Mouse (Mus musculus) T-cell, adult 2 months (primary cell): ENCODE measurements around the gene Maml3.

Source experiments
- DNase-seq: peaks from one replicate; pipeline ENCODE4 v3.0.0; 2022; ENCODE audit warnings: low spot score

Maml3 gene

DNA sequence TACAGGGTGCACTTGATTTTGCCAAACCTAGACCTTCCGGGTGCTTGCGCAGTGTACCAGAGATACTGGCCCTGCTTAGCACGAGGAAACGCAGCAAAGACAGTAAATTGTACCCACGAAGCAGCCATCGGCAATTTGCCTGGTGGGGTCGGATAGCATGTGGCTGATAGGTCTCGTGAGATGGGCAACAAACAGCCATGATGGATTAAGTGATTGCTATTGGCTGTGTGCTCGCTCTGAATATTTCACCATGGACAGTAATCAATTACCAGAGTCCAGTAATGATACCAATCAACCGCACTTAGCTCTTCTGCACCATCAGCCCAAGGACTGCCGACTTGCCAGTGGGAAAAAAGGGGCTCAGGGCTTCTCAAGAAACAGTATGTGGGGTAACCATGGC is 150.9 kb downstream of the Maml3 start:
- DNase-seq = no peak

DNA sequence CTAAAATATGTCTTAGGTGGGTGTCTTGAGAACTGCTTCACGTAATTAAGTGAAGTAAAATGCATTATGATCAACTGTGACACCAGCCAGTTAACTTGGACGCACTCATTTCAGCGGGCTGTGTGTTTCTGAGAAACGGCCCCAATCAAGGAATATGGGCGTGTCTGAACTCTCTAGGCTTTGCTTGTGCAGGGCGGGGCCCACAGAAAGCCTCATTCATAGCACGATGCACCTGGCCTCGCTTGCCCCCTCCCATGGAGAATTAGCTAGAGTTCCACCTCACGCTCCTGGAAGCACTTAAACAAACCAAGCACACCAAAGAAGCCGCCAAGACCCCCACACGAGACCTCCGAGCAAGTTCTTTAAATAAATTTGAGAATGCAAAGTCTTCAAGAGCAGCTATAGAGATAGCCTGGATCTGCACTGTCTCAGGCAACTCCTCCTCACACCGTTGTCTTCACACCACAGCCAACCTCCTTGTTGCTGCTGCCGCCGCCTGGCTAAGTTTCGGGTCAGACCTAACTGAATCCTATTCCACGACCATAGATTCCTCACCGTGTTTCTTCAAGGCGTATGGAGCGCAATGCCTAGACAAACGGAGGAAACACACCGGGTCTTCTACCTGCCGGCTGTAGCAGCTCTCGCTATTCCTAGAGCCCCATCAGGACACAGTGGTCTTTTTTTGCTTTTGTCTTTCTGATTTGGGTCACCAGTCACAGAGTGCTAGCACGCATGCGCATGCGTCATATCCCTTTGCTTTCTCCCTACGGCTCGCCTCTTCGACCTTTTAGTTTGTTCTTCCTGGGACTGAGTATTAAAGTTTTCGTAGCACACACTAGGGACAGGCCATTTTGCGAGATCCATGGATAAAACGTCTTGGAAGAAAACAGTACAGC is 151.9 kb downstream of the Maml3 start:
- no peak for DNase-seq

DNA sequence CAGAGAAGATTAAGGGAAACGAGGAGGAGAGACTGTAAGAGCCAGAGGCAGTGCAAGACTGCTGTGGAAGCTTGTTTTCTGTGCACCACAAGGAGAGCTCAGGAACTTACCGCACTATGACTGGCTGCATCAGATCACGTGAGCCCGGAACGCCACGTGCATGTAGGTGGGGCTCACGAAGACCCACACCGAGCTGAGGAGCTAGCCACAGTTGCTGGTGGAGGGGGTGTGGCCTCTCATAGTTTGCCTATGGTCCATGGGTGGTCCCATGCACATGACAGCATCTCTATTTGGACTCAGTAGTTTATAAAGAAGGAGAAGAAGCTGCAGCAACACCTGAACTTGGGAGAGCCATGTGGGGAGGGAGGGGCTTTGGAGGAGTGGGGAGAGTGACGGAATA is 152.6 kb downstream of the Maml3 start:
- no peak for DNase-seq

DNA sequence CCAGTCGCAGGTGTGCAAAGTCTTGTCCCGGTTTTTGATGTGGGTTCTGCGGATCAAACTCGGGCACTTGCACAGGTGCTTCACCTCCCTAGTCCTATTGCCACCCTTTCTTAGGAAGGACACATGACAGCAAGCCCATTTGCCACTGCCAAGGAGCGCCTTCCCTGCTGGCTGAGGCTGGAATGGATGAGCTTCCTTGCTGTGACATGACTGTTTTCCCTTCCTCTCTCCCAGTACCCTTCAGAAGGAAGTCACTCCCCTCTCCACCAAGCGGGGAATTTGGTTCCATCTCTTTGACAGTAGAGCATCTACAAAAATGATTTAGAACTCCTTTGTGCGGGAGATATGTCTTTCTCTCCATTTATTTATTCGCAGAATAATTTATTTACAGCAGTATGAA is 155.2 kb downstream of the Maml3 start:
- DNase-seq = no peak

DNA sequence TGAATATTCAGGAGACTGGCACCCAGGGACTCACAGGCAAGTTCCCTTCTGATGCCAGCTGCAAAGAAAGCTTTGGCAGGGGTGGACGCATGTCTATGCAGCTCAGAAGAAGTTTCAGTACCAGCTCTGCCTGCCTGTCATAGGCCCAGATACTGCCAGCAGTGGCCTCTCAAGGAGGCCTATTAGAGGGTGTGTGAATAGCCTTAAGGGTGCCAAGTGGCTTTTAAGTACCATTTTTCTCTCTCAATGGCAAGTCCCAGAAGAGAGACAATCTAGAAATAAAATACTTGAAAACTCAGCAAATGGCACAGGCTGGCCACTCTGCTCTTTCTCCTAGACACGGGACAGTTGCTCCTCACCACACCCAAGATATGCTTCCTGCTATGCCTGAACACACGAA is 157.7 kb downstream of the Maml3 start:
- DNase-seq = no peak

DNA sequence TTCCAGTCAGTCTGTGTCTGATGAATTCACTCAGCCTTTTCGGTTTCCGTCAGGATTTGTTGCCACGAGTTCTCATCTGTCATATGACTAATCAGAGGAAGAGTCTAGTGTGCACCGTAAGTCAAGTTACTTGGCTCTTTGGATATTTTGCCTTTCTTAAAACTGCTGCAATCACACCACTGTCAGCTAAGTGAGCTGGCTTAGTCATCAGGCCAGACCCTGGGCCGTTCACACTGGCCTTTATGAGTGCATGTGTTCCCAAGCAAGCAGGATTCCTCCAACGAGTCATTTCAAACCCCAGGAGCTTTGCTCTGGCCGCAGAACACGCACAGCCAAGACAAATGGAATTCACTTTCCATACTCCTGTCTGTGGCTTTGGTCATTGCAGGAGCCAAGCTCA is 161.2 kb downstream of the Maml3 start:
- no peak for DNase-seq

DNA sequence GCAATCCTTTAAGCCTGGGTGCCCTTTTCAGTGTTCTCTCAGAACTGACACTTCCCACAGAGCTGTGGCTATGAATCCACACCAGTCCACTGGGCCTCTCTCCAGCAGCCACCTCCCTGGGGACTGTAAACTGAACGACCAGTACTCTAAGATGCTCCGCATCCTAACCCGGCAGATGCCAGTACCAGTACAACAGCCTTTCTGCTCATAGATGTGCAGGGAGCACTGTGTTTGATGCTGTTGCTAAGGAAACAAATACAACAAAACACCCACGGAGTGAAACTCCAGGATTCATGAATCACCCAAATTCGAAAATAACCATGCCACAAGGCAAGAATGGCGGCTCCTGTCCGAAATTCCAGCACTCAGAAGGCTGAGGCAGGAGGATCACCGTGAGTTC is 163.1 kb downstream of the Maml3 start:
- DNase-seq = no peak

DNA sequence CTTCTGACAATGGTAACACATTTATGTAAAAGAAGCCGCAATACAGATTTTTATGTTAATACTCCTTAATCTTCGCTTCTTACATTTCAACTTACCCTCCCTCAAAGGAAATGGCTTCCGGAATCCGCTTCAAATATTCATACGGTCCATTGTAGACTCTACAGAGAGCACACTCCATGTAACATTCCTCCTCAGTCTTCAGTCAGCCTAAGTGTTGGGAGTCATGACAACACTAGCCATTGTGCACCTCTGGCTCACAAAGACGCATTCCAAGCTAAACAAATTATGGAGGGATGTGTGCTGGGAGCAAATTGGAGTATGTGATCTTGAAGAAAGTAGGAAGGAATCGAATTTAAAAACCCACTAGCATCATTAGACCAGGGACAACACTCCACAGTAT is 165.0 kb downstream of the Maml3 start:
- DNase-seq = no peak

DNA sequence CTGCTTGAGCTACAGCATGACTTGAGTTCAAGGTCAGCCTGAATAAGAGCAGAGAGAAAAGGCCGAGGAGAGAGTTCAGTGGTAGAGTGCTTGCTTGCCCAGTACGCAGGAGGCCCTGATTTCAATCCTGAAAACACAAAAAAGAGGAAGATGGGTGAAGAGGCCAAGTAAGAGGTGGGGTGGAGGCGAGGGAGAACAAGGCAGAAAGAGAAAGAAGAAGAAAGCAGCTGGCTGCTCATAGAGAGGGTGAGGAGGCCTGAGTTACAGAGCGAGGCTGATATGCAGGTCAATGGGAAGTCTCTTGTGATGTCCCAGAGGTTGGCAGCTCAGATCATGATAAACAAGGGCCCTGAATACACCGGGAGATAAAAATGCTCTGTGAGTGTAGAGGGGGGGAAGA is 165.8 kb downstream of the Maml3 start:
- no peak for DNase-seq

DNA sequence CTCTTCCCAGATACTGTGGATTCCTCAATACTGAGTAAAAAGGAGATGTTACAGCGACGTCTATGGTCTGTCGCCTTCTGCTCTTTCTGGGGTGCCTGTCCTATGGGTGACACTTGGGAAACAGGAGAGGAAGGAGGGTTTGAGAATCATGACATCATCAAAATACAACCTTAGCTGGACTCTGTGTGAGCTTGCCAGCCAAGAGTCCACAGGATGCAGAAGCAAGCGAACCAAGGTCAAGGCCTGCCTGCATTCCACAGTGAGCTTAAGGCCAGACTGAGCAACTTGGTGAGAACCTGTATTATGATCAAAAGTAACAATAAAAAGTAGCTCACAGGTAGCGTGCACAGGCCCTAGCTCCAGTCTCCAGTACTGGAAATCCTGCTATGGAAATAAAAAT is 167.7 kb downstream of the Maml3 start:
- DNase-seq = no peak

DNA sequence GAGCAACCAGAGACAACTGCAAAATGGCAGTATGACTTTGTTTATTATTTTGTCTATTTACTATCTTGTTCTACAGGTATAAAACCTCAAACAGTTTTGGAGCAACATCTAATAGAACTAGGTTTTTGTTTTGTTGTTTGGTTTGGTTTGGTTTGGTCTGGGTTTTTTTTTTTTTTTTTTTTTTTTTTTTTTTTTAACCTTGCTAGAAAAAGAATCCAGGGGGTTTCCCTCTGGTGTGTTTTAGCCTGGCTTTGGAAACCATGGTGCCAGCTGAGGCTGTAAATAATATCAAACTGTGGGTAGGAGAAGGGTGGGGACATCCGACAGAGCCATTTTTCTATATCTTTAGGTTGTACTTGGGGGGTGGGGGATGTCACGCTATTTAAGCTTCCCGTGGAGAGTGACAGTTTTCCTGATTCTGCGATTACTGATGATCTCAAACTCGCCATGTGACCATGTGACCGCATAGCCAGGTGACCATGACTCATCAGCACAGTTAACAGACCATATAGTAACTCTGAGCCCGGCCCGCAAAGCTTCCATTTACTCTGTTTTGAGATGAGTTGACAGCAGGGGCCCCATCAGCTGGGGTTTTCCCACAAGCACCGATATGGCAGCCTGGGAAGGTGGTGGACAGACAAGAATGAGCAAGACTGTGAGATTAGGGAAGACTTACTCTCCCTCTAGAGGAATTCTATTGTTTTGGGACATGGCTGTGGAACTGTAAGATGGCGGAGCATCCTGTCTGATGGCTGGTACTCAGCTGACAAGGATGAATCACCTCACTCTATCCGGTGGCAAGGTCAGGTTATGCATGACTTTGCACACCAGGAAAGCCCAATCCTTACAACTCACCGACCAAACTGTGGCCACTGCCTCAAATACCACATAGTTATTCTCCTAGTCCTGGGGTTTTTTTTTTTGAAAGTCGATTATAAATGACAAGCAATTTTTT is 170.1 kb downstream of the Maml3 start:
- no peak for DNase-seq

DNA sequence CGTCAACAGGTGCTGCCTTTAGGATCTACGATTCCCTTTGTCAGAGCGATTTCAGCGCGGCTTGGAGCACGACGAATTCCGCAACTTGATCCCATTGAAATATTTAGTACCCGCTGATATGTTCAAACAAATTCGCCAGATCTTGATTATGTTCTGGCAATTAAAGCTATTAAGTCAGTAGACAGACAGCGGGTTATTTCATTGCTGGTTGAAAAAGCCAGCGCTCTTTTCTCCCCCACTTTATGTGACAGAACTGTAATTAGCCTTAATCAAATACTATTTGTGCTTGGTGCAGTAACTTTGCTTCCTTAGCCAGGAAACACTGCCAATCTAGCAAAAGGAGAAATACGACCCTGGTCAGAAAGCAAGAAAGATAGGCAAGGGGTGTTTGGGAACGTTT is 176.7 kb downstream of the Maml3 start:
- DNase-seq = no peak

DNA sequence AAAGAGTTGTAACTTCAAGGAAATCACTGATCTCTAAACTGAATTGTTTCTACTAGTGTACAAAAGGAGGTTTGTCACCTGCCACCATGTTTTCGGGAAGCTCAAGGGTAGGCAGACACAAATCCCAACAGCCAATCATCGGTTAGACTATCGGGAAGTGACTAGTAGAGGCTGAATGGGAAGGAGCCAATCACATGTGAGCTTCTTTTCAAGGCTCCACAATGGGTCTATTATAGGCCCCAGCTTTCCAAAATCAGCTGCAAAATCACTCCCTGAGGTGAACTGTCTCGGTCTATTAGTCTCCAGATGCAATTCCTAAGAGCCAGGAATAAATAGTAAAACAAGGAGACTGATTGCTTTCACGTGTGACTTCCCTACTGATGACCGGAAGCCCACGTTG is 177.3 kb downstream of the Maml3 start:
- no peak for DNase-seq

DNA sequence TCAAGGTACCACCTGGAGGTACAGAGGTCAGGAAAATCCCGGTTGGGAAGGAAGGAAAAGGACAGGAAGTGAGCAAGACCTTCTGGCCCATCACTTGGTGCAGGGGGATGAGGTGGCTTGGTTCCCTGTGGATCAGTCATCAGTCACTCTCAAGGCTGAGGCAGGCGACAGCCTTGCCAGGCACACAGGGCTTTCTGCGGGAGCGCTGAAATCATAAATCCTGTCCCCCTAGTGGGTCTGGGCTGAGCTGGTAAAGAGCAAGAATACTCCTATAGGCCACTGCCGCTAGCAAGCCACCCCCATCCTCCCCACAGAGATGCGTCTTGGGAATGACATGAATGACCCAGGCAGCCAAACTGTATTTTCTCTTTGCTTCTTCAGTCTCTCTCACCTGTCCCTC is 177.8 kb downstream of the Maml3 start:
- no peak for DNase-seq

DNA sequence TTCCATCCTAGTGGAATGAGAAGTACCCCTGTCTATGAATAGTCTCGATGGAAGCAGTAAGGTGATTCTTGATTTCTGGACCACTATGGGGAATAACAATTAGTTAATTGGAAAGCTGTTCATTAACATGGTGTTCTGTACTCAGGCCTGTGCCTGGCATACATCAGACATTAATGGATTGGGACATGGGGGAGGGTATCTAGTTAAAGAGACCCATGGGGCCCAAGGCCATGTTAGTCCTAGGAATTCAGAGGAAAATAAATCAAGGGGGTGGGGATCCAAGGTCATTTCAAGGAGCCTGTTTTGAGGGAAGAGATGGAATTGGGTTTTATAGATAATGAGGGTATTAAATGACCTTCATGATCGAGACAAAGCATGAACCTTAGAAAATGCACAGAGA is 179.1 kb downstream of the Maml3 start:
- no peak for DNase-seq

DNA sequence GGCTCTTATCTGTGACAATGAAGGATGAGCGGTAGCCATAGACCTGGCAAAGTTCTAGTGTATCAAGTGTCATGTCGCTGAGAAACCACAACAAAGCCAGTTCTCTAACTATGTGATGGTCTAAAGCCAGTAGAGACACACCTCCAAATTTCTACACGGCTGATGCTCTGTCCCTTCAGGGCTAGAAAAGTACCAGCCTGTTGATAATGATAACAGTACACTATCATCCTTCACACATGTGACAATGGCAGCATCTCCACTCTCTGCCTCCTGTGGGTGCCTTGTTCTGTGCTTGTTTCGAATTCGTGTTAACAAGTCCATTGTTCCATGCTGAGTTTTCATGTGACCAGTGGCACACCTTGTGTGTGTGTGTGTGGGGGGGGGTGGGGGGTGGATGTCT is 180.2 kb downstream of the Maml3 start:
- no peak for DNase-seq

DNA sequence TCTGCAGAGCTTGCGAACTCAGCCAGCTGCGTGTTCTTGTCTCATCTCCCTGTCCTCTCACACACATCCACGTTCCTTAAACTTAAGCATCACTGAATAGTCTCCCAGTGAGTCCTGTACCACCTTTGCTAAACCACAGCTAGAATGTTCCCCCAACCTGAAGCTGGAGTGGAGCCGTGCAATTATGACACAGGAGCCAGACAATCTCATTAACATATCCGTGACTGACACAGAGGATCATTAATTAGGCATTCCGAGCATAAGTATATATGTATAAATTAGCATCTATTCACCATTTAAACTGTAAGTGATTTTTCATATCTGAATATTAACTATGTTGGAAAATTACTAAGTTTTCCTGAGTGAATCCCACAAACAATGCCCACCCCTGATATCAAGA is 181.1 kb downstream of the Maml3 start:
- no peak for DNase-seq

DNA sequence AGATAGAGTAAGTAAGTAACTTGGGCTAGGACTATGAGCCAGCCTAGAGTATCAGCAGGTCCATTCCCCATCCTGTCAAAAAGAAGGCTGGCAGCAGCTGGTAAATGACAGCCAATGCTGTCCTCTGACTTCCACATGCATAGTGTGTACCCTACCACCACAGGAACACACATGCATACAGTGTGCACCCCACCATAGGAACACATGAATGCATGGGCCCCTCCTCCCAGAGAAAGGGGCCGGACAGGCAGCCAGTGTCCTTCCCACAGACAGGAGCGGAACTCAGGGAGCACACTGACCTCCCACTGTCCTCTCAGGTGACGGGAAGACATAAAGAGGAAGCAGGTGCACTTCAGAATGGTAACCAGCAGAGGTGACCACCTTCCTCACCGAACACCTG is 188.0 kb downstream of the Maml3 start:
- no peak for DNase-seq

DNA sequence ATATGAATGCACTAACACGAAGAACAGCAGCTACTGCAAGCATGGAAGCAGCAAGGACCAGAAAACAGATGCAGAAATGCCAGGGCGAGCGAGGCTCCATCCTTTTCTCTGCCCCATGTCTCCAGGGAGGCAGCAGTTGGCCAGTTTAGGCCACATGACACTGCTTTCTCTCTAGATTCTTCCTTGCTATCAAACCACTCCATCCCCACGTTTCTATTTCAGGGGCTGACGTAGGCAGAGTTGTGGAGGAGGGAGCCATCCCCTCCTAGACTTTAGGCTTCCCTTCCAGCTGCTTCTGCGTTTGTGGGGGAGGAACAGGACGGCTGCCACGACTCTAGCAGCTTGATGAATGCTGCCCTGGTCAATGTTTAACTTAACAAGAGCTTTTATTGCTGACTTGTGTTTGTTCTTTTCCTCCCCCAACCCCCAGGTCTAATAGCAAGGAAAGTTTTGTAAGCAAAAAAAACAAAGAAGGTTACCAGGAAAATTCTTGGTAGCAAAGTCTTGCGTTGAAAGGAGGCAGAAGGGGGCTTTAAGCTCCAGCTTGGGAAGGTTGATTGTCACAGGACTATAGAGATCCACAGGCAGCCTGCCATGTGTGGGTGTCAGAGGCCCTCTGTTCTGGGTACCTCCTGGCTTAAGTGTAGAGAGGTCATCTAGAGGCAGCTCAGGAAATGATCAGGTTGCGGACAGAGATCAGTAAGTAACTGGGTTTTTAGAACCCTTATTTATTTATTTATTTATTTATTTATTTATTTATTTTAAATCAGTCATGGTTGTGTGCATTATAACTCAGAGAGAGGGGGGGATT is 188.6 kb downstream of the Maml3 start:
- no peak for DNase-seq

DNA sequence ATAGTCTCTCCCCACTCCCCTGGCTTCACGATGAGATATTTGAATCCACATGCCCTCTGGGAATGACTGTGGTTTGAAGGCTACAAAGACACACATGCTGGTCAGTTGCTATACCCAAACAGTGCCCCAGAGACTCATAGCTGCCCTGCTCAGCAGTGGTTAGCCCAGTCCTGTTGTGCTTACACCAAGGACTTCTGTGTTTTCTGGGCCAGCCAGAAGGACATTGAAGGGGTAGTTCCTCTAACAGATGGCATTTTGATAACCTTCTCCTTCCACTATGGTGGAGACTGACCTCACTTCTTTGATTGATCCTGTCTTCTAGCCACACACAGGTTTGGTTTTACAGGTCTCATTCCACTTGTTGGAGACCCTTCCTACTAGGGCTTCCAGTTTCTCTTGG is 189.5 kb downstream of the Maml3 start:
- DNase-seq = no peak

DNA sequence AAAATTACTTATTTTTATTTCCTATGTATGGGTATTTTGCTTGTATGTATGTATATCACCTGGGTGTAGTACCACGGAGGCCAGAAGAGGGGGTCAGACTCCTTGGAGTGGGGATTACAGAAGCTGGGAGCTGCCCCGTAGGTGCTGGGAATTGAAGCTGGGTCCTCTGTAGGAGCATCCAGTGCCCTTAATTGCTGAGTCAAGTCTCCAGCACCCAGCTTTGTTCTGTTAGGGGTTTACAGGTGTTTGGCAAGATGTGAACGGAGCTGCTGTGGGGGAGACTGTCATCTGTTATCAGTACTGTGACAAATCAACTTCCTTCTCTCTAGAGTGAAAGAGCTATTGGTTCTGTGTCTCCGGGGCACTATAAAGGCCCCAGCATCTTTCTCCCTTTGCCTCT is 190.0 kb downstream of the Maml3 start:
- no peak for DNase-seq

DNA sequence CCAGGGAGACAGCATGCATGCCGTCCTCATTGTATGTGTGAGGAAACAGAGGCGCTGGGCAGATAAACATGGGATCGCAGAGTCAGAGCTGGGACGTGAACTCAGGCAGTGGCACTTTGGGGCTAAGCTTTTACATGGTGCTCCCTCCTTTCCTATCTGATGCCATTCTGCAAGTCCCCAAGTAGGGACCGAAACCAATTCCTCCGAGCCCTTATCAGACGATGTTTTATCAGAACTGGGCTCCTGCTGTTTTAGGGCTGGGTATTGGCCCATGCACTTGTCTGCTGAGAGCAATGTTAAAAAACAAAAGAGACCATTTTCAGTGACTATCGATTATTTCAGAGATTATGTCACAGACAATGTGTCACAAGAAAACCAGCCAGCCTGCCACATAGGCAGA is 191.4 kb downstream of the Maml3 start:
- no peak for DNase-seq
